Mouse (Mus musculus) myocyte (in vitro differentiated cells): ENCODE data around the gene Tsr1. TPM values are rescaled to one million over a fixed set of nuclear protein-coding genes. Genes with fewer than 3 reads are reported as not detected.

Source experiments
- H3K27me3 ChIP-seq: one replicate; pipeline ENCODE4 v1.6.1; 2011; ENCODE audit not compliant: control insufficient read depth, insufficient read depth, insufficient read length
- H3K36me3 ChIP-seq: one replicate; pipeline ENCODE4 v1.6.1; 2011; ENCODE audit not compliant: control insufficient read depth, insufficient read depth
- H3K4me2 ChIP-seq: one replicate; pipeline ENCODE4 v1.6.1; 2011; ENCODE audit warnings: low read depth, control low read depth
- H3K4me3 ChIP-seq: one replicate; pipeline ENCODE4 v1.5.1; 2011; ENCODE audit warnings: mild to moderate bottlenecking, control low read depth, moderate library complexity
- H3K79me2 ChIP-seq: one replicate; pipeline ENCODE4 v1.6.1; 2011; ENCODE audit not compliant: control insufficient read depth, insufficient read depth
- H3ac ChIP-seq: one replicate; pipeline ENCODE4 v1.6.1; 2011; ENCODE audit not compliant: control insufficient read depth, insufficient read length
- CEBPB ChIP-seq: IDR thresholded peaks from 2 replicates; pipeline ENCODE4 v1.6.1; 2011; ENCODE audit warnings: mild to moderate bottlenecking, moderate library complexity; ENCODE audit not compliant: poor library complexity, insufficient read depth, severe bottlenecking
- E2F4 ChIP-seq: IDR thresholded peaks from one replicate; pipeline ENCODE4 v1.6.1; 2011; ENCODE audit warnings: mild to moderate bottlenecking, control low read depth, moderate library complexity; ENCODE audit not compliant: insufficient read depth
- MAX ChIP-seq: IDR thresholded peaks from one replicate; pipeline ENCODE4 v1.6.1; 2011; ENCODE audit warnings: low read depth, mild to moderate bottlenecking, control low read depth
- MYOD1 ChIP-seq, 3 experiments: IDR thresholded peaks; one replicate each; pipeline ENCODE4 v1.6.1; 2011; ENCODE audit warnings: control low read depth in 2 of 3, low read depth in 2 of 3, mild to moderate bottlenecking in 2 of 3, moderate library complexity in 1 of 3; ENCODE audit not compliant: insufficient read length in 2 of 3, control insufficient read depth in 1 of 3
- MYOG ChIP-seq, 3 experiments: IDR thresholded peaks; one replicate each; pipeline ENCODE4 v1.6.1; 2011; ENCODE audit warnings: control low read depth in 2 of 3, low read depth in 2 of 3, mild to moderate bottlenecking in 2 of 3; ENCODE audit not compliant: insufficient read length in 2 of 3, control insufficient read depth in 1 of 3, insufficient read depth in 1 of 3
- POLR2A ChIP-seq: IDR thresholded peaks from one replicate; pipeline ENCODE4 v1.6.1; 2011; ENCODE audit warnings: low read depth, mild to moderate bottlenecking, control low read depth, moderate library complexity; ENCODE audit not compliant: insufficient read length
- POLR2AphosphoS2 ChIP-seq: IDR thresholded peaks from one replicate; pipeline ENCODE4 v1.6.1; 2011; ENCODE audit warnings: low read depth, control low read depth; ENCODE audit not compliant: insufficient read length
- REST ChIP-seq: IDR thresholded peaks from one replicate; pipeline ENCODE4 v1.6.1; 2011; ENCODE audit warnings: mild to moderate bottlenecking, control low read depth, moderate library complexity; ENCODE audit not compliant: insufficient read depth, insufficient read length
- SRF ChIP-seq: IDR thresholded peaks from one replicate; pipeline ENCODE4 v1.6.1; 2011; ENCODE audit warnings: low read depth; ENCODE audit not compliant: control insufficient read depth, insufficient read length
- TCF12 ChIP-seq: IDR thresholded peaks from one replicate; pipeline ENCODE4 v1.6.1; 2011; ENCODE audit warnings: mild to moderate bottlenecking, control low read depth; ENCODE audit not compliant: poor library complexity, insufficient read depth, severe bottlenecking
- TCF3 ChIP-seq: IDR thresholded peaks from one replicate; pipeline ENCODE4 v1.6.1; 2011; ENCODE audit warnings: low read depth, control low read depth; ENCODE audit not compliant: insufficient read length
- USF1 ChIP-seq: IDR thresholded peaks from one replicate; pipeline ENCODE4 v1.6.1; 2011; ENCODE audit warnings: low read depth, mild to moderate bottlenecking, control low read depth, moderate library complexity
- polyA plus RNA-seq: library from polyadenylated mRNA; unstranded; fragments of >200 nt; fragmentation: generic; extraction: Trizol; gene quantifications from one replicate; pipeline ENCODE4 v1.2.1, GENCODE M21; 2012; ENCODE audit warnings: missing spikeins

Tsr1 gene
- polyA plus RNA-seq, 1 experiment = 26.7 TPM

- Histone ChIP-seq H3K4me3 (no peak overlapping the region), H3ac (no peak overlapping the region), H3K36me3 (no peaks in the 10 kb centered on the region), H3K4me2 (no peak overlapping the region), H3K27me3 (no peaks in the 10 kb centered on the region), H3K79me2 (no peaks in the 10 kb centered on the region)
- no peak for TF ChIP-seq MYOD1 (IDR thresholded peaks at IDR 0.05; ENCODE audit: control insufficient read depth in 1 of 3, insufficient read length in 2 of 3, low read depth in 2 of 3)
- TF ChIP-seq MYOG (IDR thresholded peaks at IDR 0.05; ENCODE audit: control insufficient read depth in 1 of 3, insufficient read depth in 1 of 3, insufficient read length in 2 of 3, low read depth in 2 of 3) = no peak
- no peak for TF ChIP-seq TCF12
- no peak for TF ChIP-seq USF1
- no peak for TF ChIP-seq CEBPB
- TF ChIP-seq POLR2AphosphoS2 = no peak
- no peak for TF ChIP-seq POLR2A
- TF ChIP-seq REST = no peak
- no peak for TF ChIP-seq SRF
These were observed 29.7 kb upstream of the Tsr1 start for GRCm38 (mm10) chr11:74868046-74868760.

GRCm38 (mm10) chr11:74869603-74870002, 28.3 kb upstream of the Tsr1 start:
- no peaks in the 10 kb centered on the region for H3K27me3 ChIP-seq
- H3K36me3 ChIP-seq = no peaks in the 10 kb centered on the region
- no peak overlapping the region for H3K4me2 ChIP-seq
- H3K4me3 ChIP-seq = no peak overlapping the region
- TF ChIP-seq POLR2AphosphoS2 (no peak), USF1 (no peak), MAX (no peak), SRF (no peak), MYOD1 (IDR thresholded peaks at IDR 0.05; ENCODE audit: control insufficient read depth in 1 of 3, insufficient read length in 2 of 3, low read depth in 2 of 3) (no peak), TCF12 (no peak), REST (no peak), CEBPB (no peak), TCF3 (no peak), E2F4 (no peak), MYOG (IDR thresholded peaks at IDR 0.05; ENCODE audit: control insufficient read depth in 1 of 3, insufficient read depth in 1 of 3, insufficient read length in 2 of 3, low read depth in 2 of 3) (no peak), POLR2A (no peak)
- H3K79me2 ChIP-seq = no peaks in the 10 kb centered on the region
- H3ac ChIP-seq = no peak overlapping the region

- Histone ChIP-seq H3ac (no peak overlapping the region), H3K79me2 (no peaks in the 10 kb centered on the region), H3K27me3 (no peaks in the 10 kb centered on the region), H3K36me3 (no peaks in the 10 kb centered on the region), H3K4me3 (no peak overlapping the region), H3K4me2 (peak overlapping the region; percentile 64)
- TF ChIP-seq POLR2AphosphoS2 (no peak), MAX (no peak), USF1 (no peak), MYOD1 (IDR thresholded peaks at IDR 0.05; ENCODE audit: control insufficient read depth in 1 of 3, insufficient read length in 2 of 3, low read depth in 2 of 3) (no peak), POLR2A (no peak), TCF12 (no peak), CEBPB (no peak)
These were observed 27.3 kb upstream of the Tsr1 start for GRCm38 (mm10) chr11:74870544-74870943.

DNA sequence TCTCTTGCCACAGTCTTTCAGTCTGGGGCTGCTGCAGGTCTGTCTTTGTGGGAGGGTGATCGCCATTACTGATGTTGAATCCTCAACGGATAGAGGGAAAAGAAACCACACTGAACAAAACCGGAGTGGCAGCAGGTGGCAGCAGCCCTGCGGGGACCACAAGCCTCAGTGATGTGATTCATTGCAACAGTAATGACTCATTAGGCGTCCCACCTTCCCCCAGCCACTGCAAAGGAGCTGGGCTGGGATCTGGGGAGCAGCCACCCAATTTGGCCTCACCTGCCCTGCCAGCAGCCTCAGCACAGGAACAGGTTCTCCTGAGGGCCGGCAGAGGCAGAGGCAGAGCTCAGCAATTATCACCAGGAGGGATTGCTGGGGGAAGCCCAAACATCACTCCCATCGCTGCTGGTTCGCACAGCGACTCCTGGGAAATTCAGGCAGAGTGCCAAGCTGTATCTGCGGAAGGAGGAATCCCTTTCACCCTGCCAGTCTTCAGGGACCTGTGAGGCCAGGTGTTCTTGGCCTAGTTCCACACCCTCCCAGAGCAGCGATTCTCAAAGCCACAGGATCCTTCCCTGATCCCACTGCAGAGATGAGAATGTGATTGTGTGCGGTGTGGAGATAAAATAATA, 26.8 kb upstream of the Tsr1 start:
- H3K4me2 ChIP-seq = peak overlapping the region; percentile 64
- no peak overlapping the region for H3ac ChIP-seq
- no peaks in the 10 kb centered on the region for H3K36me3 ChIP-seq
- TF ChIP-seq TCF12 = no peak
- TF ChIP-seq E2F4 = no peak
- TF ChIP-seq TCF3 = no peak
- TF ChIP-seq MYOD1 (IDR thresholded peaks at IDR 0.05; ENCODE audit: control insufficient read depth in 1 of 3, insufficient read length in 2 of 3, low read depth in 2 of 3) = peak in 2 of 3 experiments; percentile 58 to 64
- TF ChIP-seq REST = no peak
- TF ChIP-seq SRF = no peak
- TF ChIP-seq USF1 = no peak
- TF ChIP-seq CEBPB = peak; percentile 71; the same call in 1 of the 2 replicates
- TF ChIP-seq MYOG (IDR thresholded peaks at IDR 0.05; ENCODE audit: control insufficient read depth in 1 of 3, insufficient read depth in 1 of 3, insufficient read length in 2 of 3, low read depth in 2 of 3) = peak in 1 of 3 experiments; percentile 61
- TF ChIP-seq POLR2A = no peak
- no peak for TF ChIP-seq POLR2AphosphoS2
- no peak for TF ChIP-seq MAX
- H3K27me3 ChIP-seq = no peaks in the 10 kb centered on the region
- no peaks in the 10 kb centered on the region for H3K79me2 ChIP-seq
- no peak overlapping the region for H3K4me3 ChIP-seq
